Mouse (Mus musculus) frontal cortex, postnatal 25 days (tissue): Measurements from ENCODE around the gene Gnat3.
"Not testable (repeated sequence)": the region's sequence is repeated elsewhere in the genome, so short reads cannot be mapped to it uniquely, and the experiment has no call there.

Experiments
- DNase-seq, 2 experiments: peaks; one replicate each; pipeline ENCODE4 v3.0.0; 2022; ENCODE audit warnings: low spot score in 2 of 2

Gnat3 gene

GRCm38 (mm10) chr5:17962249-17962648 is at the start of gene Gnat3:
TSS of gene Gnat3 (plus strand) at chr5:17962549.
- DNase-seq = no peak

DNA sequence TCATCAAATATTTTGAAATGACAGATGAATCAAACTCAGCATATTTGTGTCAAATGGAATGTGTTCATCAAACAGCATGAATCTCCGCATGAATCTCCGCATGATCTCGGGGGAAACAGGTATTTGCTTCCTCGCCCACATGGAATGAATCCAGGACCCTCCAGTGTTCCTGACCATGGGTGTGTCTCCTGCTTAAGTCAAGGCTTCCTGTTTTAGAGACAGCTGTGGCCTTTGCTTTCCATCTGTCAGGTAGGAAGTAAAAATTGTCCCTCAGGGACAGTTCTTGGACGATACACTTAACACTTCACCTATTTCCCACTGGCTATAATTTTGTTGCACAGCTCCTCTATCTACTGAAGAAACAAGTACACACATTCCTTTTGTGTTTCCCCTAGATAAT is 43.4 kb upstream of the Gnat3 start:
- DNase-seq = no peak

DNA sequence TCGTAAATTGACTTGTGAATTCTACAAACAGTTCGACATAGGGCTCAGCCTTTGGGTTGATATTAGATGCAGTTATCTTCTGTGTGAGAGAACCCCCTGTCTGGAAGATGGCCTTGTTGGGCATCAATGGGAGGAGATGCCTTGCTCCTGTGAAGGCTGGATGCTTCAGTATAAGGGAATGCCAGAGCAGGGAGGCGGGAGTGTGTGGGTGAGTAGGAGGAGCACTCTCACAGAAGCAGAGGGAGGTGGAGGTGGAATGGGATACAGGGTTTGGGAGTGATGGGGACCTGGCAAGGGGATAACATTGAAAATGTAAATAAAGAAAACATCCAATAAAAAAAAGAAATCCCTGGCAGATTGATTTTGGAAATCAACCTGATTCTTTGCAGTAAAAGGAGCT is 38.7 kb upstream of the Gnat3 start:
- DNase-seq = no peak

- DNase-seq = no peak
Observed at GRCm38 (mm10) chr5:17924085-17924518, 38.2 kb upstream of the Gnat3 start.

- no peak for DNase-seq
Observed at GRCm38 (mm10) chr5:17928471-17928870, 33.9 kb upstream of the Gnat3 start.

GRCm38 (mm10) chr5:17929006-17929567 is 33.3 kb upstream of the Gnat3 start:
- DNase-seq = no peak

DNA sequence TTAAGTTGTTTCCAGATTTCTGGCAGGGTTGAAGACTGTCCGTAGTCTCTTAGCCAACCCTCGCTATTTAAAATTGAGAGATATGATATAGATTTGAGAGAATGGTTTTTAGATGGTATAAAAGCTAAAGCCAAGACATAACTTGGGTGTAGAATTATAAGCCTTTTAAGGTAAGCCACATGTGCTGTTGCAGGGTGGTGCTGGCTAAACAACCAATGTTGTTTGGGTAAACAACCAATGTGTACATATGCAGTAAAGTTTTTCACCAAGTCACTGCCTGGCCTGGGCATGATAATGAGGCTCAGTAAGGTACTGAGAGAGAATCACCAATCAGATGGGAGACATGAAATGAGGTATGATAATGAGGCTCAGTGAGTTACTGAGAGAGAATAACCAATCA is 30.8 kb upstream of the Gnat3 start:
- not testable (repeated sequence) for DNase-seq

DNA sequence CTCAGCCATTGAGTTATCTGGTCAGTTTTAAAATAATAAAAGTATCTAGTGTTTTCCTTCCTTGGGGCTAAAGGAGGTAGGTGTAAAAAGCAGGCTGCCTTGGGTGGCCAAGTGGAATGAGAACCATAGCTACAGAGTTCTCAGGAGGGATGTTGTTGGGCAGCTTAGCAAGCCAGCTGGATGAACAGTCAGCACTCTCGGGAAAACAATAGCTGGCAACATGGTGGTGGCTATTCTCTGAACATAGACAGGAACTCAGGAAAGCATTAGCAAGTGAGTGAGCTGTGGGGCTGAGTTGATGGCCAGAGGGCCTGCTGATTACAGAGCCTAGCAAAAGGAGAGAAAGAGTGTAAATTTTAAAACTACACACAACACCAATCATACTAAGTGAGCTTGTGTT is 27.8 kb upstream of the Gnat3 start:
- no peak for DNase-seq

DNA sequence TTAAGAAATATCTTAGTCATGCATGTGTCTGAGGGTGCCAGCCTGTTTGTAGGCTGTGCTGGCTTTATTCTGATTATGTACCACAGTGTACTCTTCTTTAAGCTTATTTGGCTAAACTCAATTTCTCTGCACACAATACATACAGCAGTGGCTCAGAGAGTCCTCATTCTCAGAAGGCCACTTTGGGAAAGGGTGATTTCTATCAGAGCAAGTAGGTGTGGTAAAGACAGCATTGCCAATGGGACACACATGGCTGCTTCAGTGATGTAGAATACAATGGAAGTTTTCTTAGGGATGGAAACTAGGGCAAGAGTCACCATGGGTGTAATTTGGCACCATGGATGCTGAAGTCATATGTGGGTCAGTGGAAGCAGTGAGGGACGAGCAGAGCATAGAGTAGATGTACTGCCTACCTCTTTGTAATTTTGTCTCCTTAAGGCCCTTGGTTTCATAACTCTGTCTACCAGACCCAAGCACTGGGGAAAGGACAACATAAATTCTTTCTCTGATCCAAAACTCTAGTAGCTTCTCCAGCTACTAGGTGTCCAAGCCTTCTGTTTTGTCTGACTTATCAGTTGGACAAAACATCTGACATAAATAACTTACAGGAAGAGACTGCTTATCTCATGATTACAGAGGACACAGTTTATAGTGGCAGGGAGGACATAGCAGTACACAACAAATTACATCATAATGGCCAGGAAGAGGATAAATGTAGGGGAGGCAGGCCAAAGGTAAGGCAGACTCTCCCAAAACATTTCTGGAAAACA is 24.0 kb upstream of the Gnat3 start:
- no peak for DNase-seq

DNA sequence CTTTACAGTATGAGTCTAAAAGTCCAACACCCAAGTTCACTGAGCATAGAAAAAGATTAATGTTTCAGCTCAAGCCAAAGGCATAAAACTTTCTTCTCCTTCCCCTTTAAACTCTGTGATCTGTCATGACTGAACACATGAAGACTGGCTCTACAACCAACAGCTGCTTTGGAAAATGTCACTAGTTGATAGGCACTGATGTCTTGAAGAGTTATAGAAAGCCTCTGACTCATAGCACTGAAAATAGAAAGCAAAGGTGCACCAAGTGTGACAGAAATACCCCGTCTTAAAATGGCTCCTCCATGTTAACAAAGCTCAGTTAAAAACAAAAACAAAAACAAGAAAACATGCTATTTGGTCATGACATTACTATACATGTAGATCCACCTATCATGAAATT is 5.9 kb upstream of the Gnat3 start:
- no peak for DNase-seq

- no peak for DNase-seq
Observed at GRCm38 (mm10) chr5:17969704-17970390, 7.5 kb downstream of the Gnat3 start.

- no peak for DNase-seq
Observed at GRCm38 (mm10) chr5:17970391-17970730, 8.0 kb downstream of the Gnat3 start.

GRCm38 (mm10) chr5:17980501-17981121 is 18.3 kb downstream of the Gnat3 start:
- DNase-seq = no peak

GRCm38 (mm10) chr5:17982770-17983169 is 20.4 kb downstream of the Gnat3 start:
- DNase-seq = no peak

DNA sequence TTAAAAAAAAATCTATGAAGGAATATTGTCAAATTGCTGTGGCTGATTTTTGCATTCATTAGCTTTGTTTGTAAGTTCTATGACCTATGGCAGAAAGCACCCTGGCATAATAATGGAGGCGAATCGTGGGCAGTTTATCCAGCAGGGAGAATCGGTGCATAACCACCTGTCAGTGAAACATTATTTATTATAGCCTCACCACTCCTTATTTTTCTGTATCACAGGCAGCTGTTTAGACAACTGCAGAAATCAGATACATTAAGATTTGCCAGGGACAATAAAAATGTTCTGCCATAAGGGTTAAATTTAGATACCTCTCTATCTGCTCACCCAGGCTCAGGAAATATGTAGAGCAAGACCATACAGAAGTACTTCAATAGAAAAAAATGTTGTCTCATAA is 22.2 kb downstream of the Gnat3 start:
- DNase-seq = no peak

DNA sequence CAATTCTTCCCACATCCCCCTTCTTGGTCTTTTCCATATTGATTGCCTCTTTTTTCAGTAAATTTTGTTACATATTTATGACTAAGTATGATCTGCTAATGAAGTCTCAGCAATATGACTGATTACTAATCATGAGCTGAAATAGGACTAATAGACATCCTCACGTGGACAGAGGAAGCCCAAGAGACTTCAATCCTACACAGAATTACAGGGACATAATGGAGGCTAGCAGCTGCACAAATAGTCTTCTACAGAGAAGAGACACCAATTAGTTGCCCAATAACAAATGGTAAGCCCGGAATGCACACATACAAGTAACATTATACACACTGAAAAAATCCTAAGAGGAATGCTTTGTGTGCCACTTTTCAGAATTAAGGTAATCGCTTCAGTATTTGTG is 24.3 kb downstream of the Gnat3 start:
- no peak for DNase-seq

- no peak for DNase-seq
Observed at GRCm38 (mm10) chr5:17990618-17991017, 28.3 kb downstream of the Gnat3 start.

DNA sequence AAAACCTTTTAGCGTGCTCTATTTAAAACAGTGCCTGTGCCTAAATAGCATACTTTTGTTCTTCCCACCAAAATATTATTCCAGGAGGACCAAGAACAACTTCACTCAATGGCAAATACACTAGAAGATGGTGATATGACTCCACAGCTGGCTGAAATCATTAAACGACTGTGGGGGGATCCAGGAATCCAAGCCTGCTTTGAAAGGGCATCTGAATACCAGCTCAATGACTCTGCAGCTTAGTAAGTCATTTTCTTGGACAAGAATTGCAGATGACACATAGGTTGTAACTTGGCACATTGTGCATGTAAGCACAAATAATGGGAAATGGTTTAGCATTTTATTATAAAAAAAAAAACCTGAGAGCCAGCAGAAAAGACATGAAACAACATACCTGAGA is 37.2 kb downstream of the Gnat3 start:
- no peak for DNase-seq

GRCm38 (mm10) chr5:18000185-18000584 is 37.8 kb downstream of the Gnat3 start:
- DNase-seq = no peak

DNA sequence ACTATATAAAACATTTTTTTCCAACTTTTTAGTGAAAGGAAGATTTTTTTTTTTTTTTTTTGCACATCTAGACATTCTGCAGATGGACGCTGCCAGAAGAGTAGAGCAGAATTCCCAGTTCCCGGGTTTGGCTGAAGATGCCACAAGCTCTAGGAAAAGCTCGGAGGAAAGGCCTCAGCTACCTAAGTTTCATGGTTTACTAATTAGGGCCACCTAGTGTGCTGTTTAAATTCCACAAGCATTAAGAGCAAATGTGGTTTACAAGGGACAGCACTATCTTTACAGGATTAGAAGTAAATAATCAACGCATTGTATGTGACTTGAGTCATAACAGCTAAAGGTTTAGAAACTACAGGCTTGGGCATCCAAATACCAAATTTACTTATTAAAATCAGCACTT is 39.3 kb downstream of the Gnat3 start:
- DNase-seq = no peak

- DNase-seq = no peak
Observed at GRCm38 (mm10) chr5:18003675-18004074, 41.3 kb downstream of the Gnat3 start.

DNA sequence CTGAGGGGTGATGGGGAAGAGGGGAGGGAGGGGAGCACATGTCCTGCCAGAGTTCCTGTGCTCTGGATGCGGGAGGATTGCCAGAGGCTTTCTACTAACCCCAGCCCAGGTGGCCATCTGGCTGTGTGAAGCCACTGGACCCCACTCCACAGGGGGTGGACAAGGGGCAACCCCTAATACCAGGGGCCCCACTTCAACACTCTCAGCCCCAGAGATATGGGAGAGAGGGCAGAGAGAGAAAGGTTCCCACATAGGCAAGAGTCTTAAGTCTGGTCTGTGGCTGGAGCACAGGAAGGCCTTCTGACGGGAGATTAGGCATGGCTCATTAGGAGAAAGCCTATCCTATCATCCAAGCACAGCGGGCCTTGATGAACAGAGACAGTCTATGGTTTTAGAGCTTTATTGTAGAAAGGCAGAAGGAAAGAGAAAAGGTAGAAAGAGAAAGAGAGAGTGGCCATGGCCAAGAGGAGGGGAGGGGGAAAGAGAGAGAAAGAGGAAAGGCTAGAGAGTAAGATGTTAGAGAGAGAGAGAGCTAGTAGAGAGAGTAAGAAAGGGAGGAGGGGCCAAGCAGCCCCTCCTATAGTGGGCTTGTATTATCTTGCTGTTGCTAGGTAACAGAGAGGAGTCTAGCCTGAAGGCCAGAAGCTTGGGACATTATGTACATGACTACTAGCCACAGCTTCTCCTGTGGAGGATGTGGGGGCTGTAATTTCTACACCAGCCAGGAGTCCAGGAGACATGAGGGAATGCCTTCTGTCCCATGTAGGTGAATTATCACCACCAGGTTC is 42.7 kb downstream of the Gnat3 start:
- no peak for DNase-seq
